In the genomic region with DNA sequence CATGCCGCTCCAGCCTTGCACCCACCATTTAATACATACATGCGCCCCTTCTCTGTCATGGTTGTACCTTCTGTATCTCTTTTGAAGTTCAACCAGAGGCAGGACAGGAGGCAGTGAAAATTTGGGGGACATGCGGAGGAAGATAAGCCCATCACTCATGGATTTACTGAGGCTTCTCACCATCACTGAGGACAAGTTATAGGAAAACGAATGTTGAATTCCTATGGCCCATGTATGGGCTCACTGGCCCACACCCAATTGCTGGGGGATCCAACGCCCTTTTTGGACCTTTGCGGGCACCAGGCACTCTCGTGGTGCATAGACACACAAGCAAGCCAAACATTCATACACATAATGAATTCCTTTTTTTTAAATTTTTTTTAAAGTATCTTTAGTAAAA, we compare ENCODE assay signal across 8 mouse cellular contexts. TPM values are rescaled to one million over a fixed set of nuclear protein-coding genes. Genes with fewer than 3 reads are reported as not detected.
DNase-seq lines count a peak whose midpoint lies in the region; ATAC-seq lines count a peak whose summit lies in the region.

A gene (plus strand): TSS at position 301 of the 400 bp plus-strand sequence.

- peaks cover 16% of the 10 kb centered on the region for H3K4me1 ChIP-seq in kidney, embryonic 15.5 days
- peaks cover 18% of the 10 kb centered on the region for H3K4me1 ChIP-seq in hindbrain, embryonic 14.5 days (replicated peaks; ENCODE audit: control insufficient read depth, insufficient read depth, low read length)
- H3K4me1 ChIP-seq in liver, embryonic 16.5 days (ENCODE audit: control insufficient read depth, low read depth, low read length), result peaks cover 3% of the 10 kb centered on the region; the same call in 1 of the 2 replicates

- no peak for DNase-seq in kidney, postnatal 25 days
- no peak for DNase-seq in gastrocnemius, adult 18-20 months (ENCODE audit: low spot score)
- no peak for DNase-seq in hindbrain, embryonic 14.5 days (ENCODE audit: low spot score)
- DNase-seq in T-cell, adult 2 months (ENCODE audit: low spot score), result no peak
- DNase-seq in c-Kit-positive CD71-positive TER-119-positive erythroid progenitor cells, embryonic 14.5 days (ENCODE audit: low spot score), result no peak

- H3K36me3 ChIP-seq in kidney, embryonic 15.5 days, result no peaks in the 10 kb centered on the region
- no peaks in the 10 kb centered on the region for H3K36me3 ChIP-seq in hindbrain, embryonic 14.5 days (replicated peaks; ENCODE audit: control insufficient read depth, insufficient read depth)
- no peaks in the 10 kb centered on the region for H3K36me3 ChIP-seq in liver, embryonic 16.5 days (ENCODE audit: control insufficient read depth, insufficient read depth)

- ATAC-seq in kidney, embryonic 15.5 days (replicated peaks; ENCODE audit: low FRiP score), result peak; percentile 16; the same call in 1 of the 2 replicates
- ATAC-seq in activated CD4-positive, CD25-positive, alpha-beta regulatory T cell, adult 4 months, result no peak
- peak; percentile 22; the same call in 1 of the 2 replicates for ATAC-seq in hindbrain, embryonic 14.5 days (ENCODE audit: low FRiP score)
- no peak for ATAC-seq in liver, embryonic 16.5 days (ENCODE audit: low read depth)

- peak within 1 kb of the TSS; percentile 98 for H3K27ac ChIP-seq in kidney, embryonic 15.5 days
- H3K27ac ChIP-seq in hindbrain, embryonic 14.5 days, result peak within 1 kb of the TSS; percentile 87
- H3K27ac ChIP-seq in liver, embryonic 16.5 days (ENCODE audit: low read length), result peak within 1 kb of the TSS; percentile 75

- 49% methylated on average over 7 of the region's 7 CpGs for WGBS in kidney, embryonic 15.5 days
- WGBS in hindbrain, embryonic 14.5 days, result 51% methylated on average over 7 of the region's 7 CpGs
- 54% methylated on average over 7 of the region's 7 CpGs for WGBS in liver, embryonic 16.5 days (ENCODE audit: insufficient replicate concordance)

- H3K9ac ChIP-seq in kidney, embryonic 15.5 days, result peak within 1 kb of the TSS; percentile 95
- peak within 1 kb of the TSS; percentile 89 for H3K9ac ChIP-seq in hindbrain, embryonic 14.5 days
- peak within 1 kb of the TSS; percentile 78 for H3K9ac ChIP-seq in liver, embryonic 16.5 days (ENCODE audit: low read depth, low read length)

- no peaks in the 10 kb centered on the region for H3K27me3 ChIP-seq in kidney, embryonic 15.5 days
- no peaks in the 10 kb centered on the region for H3K27me3 ChIP-seq in hindbrain, embryonic 14.5 days (ENCODE audit: control insufficient read depth, insufficient read depth, low read length)
- no peaks in the 10 kb centered on the region for H3K27me3 ChIP-seq in liver, embryonic 16.5 days (ENCODE audit: control insufficient read depth, insufficient read depth, low read depth, low read length)

- H3K4me3 ChIP-seq in kidney, embryonic 15.5 days (replicated peaks), result peak within 1 kb of the TSS; percentile 97
- peak within 1 kb of the TSS; percentile 74 for H3K4me3 ChIP-seq in hindbrain, embryonic 14.5 days (replicated peaks; ENCODE audit: low read length)
- H3K4me3 ChIP-seq in liver, embryonic 16.5 days (ENCODE audit: low read depth, low read length), result peak within 1 kb of the TSS; percentile 77

- H3K4me2 ChIP-seq in kidney, embryonic 15.5 days, result peak within 1 kb of the TSS; percentile 77
- peak within 1 kb of the TSS; percentile 62 for H3K4me2 ChIP-seq in hindbrain, embryonic 14.5 days (replicated peaks)
- peak within 1 kb of the TSS; percentile 80 for H3K4me2 ChIP-seq in liver, embryonic 16.5 days (ENCODE audit: low read depth, low read length)

- no peaks in the 10 kb centered on the region for H3K9me3 ChIP-seq in kidney, embryonic 15.5 days (replicated peaks)
- H3K9me3 ChIP-seq in hindbrain, embryonic 14.5 days (ENCODE audit: control insufficient read depth, low read length), result no peaks in the 10 kb centered on the region
- H3K9me3 ChIP-seq in liver, embryonic 16.5 days (replicated peaks; ENCODE audit: control insufficient read depth, low read length), result no peaks in the 10 kb centered on the region

RNA-seq across cellular contexts. Expression of the gene that starts here (rescaled TPM):
- 106 and 112 TPM in 2 replicates for polyA plus RNA-seq in kidney, embryonic 15.5 days (2015; fragmentation: Nextera tagmentation; extraction: Ambion mirVana)
- 10 to 100 TPM; 67.1 to 75.8 TPM for polyA plus RNA-seq in activated CD4-positive, CD25-positive, alpha-beta regulatory T cell, adult 4 months (2017; shearing (Covaris generic))
- 10 to 100 TPM; 20.3 to 21.0 TPM for total RNA-seq in gastrocnemius, adult 18-20 months (2021)
- polyA plus RNA-seq in hindbrain, embryonic 14.5 days (2014; fragmentation: Nextera tagmentation; extraction: Ambion mirVana), result 50.0 and 54.3 TPM in 2 replicates
- polyA plus RNA-seq in liver, embryonic 16.5 days (2015; fragmentation: Nextera tagmentation; extraction: Ambion mirVana), result 16.7 and 17.5 TPM in 2 replicates

Comparison
In these comparisons a context has a peak if more than half of its experiments do, and no peak if none do; other contexts are left out.
1. ATAC-seq: peak in kidney, embryonic 15.5 days (single experiment) and hindbrain, embryonic 14.5 days (single experiment); none in activated CD4-positive, CD25-positive, alpha-beta regulatory T cell, adult 4 months (single experiment) and liver, embryonic 16.5 days (single experiment).
2. Peak in every context shown above with its lines, with median percentiles within 50 percentile points of each other: H3K27ac ChIP-seq, H3K4me2 ChIP-seq, H3K4me3 ChIP-seq and H3K9ac ChIP-seq.